Mouse (Mus musculus): Measurements from ENCODE around the gene Pcx. TPM values are rescaled to one million over a fixed set of nuclear protein-coding genes. Genes with fewer than 3 reads are reported as not detected.

Gene Pcx
- polyA plus RNA-seq, 1 experiment from 2014 or later: 18.4 TPM

GRCm38 (mm10) chr19:4507746-4508145 is 2.5 kb upstream of the Pcx start:
- Histone ChIP-seq H3K4me2 (ENCODE audit: low read depth, low read length) (no peak overlapping the region), H3K27me3 (replicated peaks; ENCODE audit: control insufficient read depth, insufficient read depth, low read length) (no peaks in the 10 kb centered on the region), H3K4me1 (ENCODE audit: control insufficient read depth, insufficient read depth, low read length) (peaks cover 6% of the 10 kb centered on the region; the same call in 1 of the 2 replicates), H3K36me3 (ENCODE audit: control insufficient read depth, insufficient read depth, low read length) (no peaks in the 10 kb centered on the region), H3K9ac (ENCODE audit: low read depth, low read length) (no peak overlapping the region), H3K27ac (replicated peaks; ENCODE audit: low read depth, low read length) (no peak overlapping the region), H3K9me3 (ENCODE audit: control insufficient read depth, low read length) (no peaks in the 10 kb centered on the region), H3K4me3 (ENCODE audit: low read depth, low read length) (no peak overlapping the region)
- ATAC-seq (ENCODE audit: low read depth) (no peak), DNase-seq (ENCODE audit: low spot score) (no peak)
- WGBS: 62% methylated on average over 3 of the region's 3 CpGs

- peak overlapping the region; percentile 61 for H3K9ac ChIP-seq (ENCODE audit: low read depth, low read length)
- peak overlapping the region; percentile 70 for H3K4me3 ChIP-seq (ENCODE audit: low read depth, low read length)
- no peaks in the 10 kb centered on the region for H3K9me3 ChIP-seq (ENCODE audit: control insufficient read depth, low read length)
- peak overlapping the region; percentile 88 for H3K4me2 ChIP-seq (ENCODE audit: low read depth, low read length)
- H3K4me1 ChIP-seq (ENCODE audit: control insufficient read depth, insufficient read depth, low read length): peaks cover 23% of the 10 kb centered on the region
- no peak overlapping the region for H3K27ac ChIP-seq (replicated peaks; ENCODE audit: low read depth, low read length)
- H3K27me3 ChIP-seq (replicated peaks; ENCODE audit: control insufficient read depth, insufficient read depth, low read length): no peaks in the 10 kb centered on the region
- H3K36me3 ChIP-seq (ENCODE audit: control insufficient read depth, insufficient read depth, low read length): no peaks in the 10 kb centered on the region
- WGBS: 7% methylated on average over 13 of the region's 13 CpGs
- ATAC-seq (ENCODE audit: low read depth) (no peak), DNase-seq (ENCODE audit: low spot score) (no peak)
Observed at GRCm38 (mm10) chr19:4511116-4511841, 1.0 kb downstream of the Pcx start.

- no peaks in the 10 kb centered on the region for H3K9me3 ChIP-seq (ENCODE audit: control insufficient read depth, low read length)
- ATAC-seq (ENCODE audit: low read depth): no peak
- no peak overlapping the region for H3K27ac ChIP-seq (replicated peaks; ENCODE audit: low read depth, low read length)
- H3K36me3 ChIP-seq (ENCODE audit: control insufficient read depth, insufficient read depth, low read length): no peaks in the 10 kb centered on the region
- H3K27me3 ChIP-seq (replicated peaks; ENCODE audit: control insufficient read depth, insufficient read depth, low read length): no peaks in the 10 kb centered on the region
- DNase-seq (ENCODE audit: low spot score): no peak
- H3K4me1 ChIP-seq (ENCODE audit: control insufficient read depth, insufficient read depth, low read length): peaks cover 28% of the 10 kb centered on the region
- no peak overlapping the region for H3K9ac ChIP-seq (ENCODE audit: low read depth, low read length)
- H3K4me3 ChIP-seq (ENCODE audit: low read depth, low read length): no peak overlapping the region
- H3K4me2 ChIP-seq (ENCODE audit: low read depth, low read length): no peak overlapping the region
- 70% methylated on average over 4 of the region's 4 CpGs for WGBS
Observed at GRCm38 (mm10) chr19:4513236-4513858, 3.1 kb downstream of the Pcx start.

GRCm38 (mm10) chr19:4515746-4516145 is 5.5 kb downstream of the Pcx start:
- Histone ChIP-seq H3K9ac (ENCODE audit: low read depth, low read length) (no peak overlapping the region), H3K4me2 (ENCODE audit: low read depth, low read length) (no peak overlapping the region), H3K27me3 (replicated peaks; ENCODE audit: control insufficient read depth, insufficient read depth, low read length) (no peaks in the 10 kb centered on the region), H3K9me3 (ENCODE audit: control insufficient read depth, low read length) (no peaks in the 10 kb centered on the region), H3K4me1 (ENCODE audit: control insufficient read depth, insufficient read depth, low read length) (peaks cover 28% of the 10 kb centered on the region), H3K4me3 (ENCODE audit: low read depth, low read length) (no peak overlapping the region), H3K36me3 (ENCODE audit: control insufficient read depth, insufficient read depth, low read length) (no peaks in the 10 kb centered on the region), H3K27ac (replicated peaks; ENCODE audit: low read depth, low read length) (peak overlapping the region; percentile 67)
- ATAC-seq (ENCODE audit: low read depth) (peak; percentile 22; the same call in 1 of the 2 replicates), DNase-seq (ENCODE audit: low spot score) (peak; percentile 82)
- 30% methylated on average over 2 of the region's 2 CpGs for WGBS

- ATAC-seq (ENCODE audit: low read depth): no peak
- H3K27me3 ChIP-seq (replicated peaks; ENCODE audit: control insufficient read depth, insufficient read depth, low read length): no peaks in the 10 kb centered on the region
Observed at GRCm38 (mm10) chr19:4516288-4516687, 6.0 kb downstream of the Pcx start.

GRCm38 (mm10) chr19:4517483-4517882 is 7.2 kb downstream of the Pcx start:
- H3K4me1 ChIP-seq (ENCODE audit: control insufficient read depth, insufficient read depth, low read length): peaks cover 26% of the 10 kb centered on the region
- WGBS: 60% methylated on average over 1 of the region's 1 CpGs
- DNase-seq (ENCODE audit: low spot score): peak; percentile 70
- H3K4me2 ChIP-seq (ENCODE audit: low read depth, low read length): no peak overlapping the region
- no peak overlapping the region for H3K4me3 ChIP-seq (ENCODE audit: low read depth, low read length)
- no peaks in the 10 kb centered on the region for H3K9me3 ChIP-seq (ENCODE audit: control insufficient read depth, low read length)
- ATAC-seq (ENCODE audit: low read depth): 0 out of 2 replicates have a peak, but pooled peaks have one; percentile 30
- H3K27ac ChIP-seq (replicated peaks; ENCODE audit: low read depth, low read length): no peak overlapping the region
- no peaks in the 10 kb centered on the region for H3K36me3 ChIP-seq (ENCODE audit: control insufficient read depth, insufficient read depth, low read length)
- H3K27me3 ChIP-seq (replicated peaks; ENCODE audit: control insufficient read depth, insufficient read depth, low read length): no peaks in the 10 kb centered on the region
- no peak overlapping the region for H3K9ac ChIP-seq (ENCODE audit: low read depth, low read length)

More at GRCm38 (mm10) chr19:4516288-4516687, 6.0 kb downstream of the Pcx start:
- H3K9ac ChIP-seq (ENCODE audit: low read depth, low read length): no peak overlapping the region
- no peak overlapping the region for H3K4me3 ChIP-seq (ENCODE audit: low read depth, low read length)
- H3K27ac ChIP-seq (replicated peaks; ENCODE audit: low read depth, low read length): peak overlapping the region; percentile 67; the same call in 1 of the 2 replicates
- H3K4me2 ChIP-seq (ENCODE audit: low read depth, low read length): no peak overlapping the region
- no peaks in the 10 kb centered on the region for H3K36me3 ChIP-seq (ENCODE audit: control insufficient read depth, insufficient read depth, low read length)
- no peaks in the 10 kb centered on the region for H3K9me3 ChIP-seq (ENCODE audit: control insufficient read depth, low read length)
- H3K4me1 ChIP-seq (ENCODE audit: control insufficient read depth, insufficient read depth, low read length): peaks cover 26% of the 10 kb centered on the region
- 72% methylated on average over 2 of the region's 2 CpGs for WGBS
- no peak for DNase-seq (ENCODE audit: low spot score)

- ATAC-seq (ENCODE audit: low read depth): no peak
- H3K27ac ChIP-seq (replicated peaks; ENCODE audit: low read depth, low read length): no peak overlapping the region
- WGBS: 51% methylated on average over 3 of the region's 3 CpGs
Observed at GRCm38 (mm10) chr19:4521426-4522050, 11.3 kb downstream of the Pcx start.

GRCm38 (mm10) chr19:4534646-4535045 is 24.4 kb downstream of the Pcx start:
- no peaks in the 10 kb centered on the region for H3K4me1 ChIP-seq (ENCODE audit: control insufficient read depth, insufficient read depth, low read length)
- ATAC-seq (ENCODE audit: low read depth): no peak
- H3K4me3 ChIP-seq (ENCODE audit: low read depth, low read length): no peak overlapping the region
- no peak for DNase-seq (ENCODE audit: low spot score)
- H3K27ac ChIP-seq (replicated peaks; ENCODE audit: low read depth, low read length): no peak overlapping the region
- 93% methylated on average over 2 of the region's 2 CpGs for WGBS
- no peaks in the 10 kb centered on the region for H3K36me3 ChIP-seq (ENCODE audit: control insufficient read depth, insufficient read depth, low read length)
- H3K27me3 ChIP-seq (replicated peaks; ENCODE audit: control insufficient read depth, insufficient read depth, low read length): no peaks in the 10 kb centered on the region
- H3K9ac ChIP-seq (ENCODE audit: low read depth, low read length): no peak overlapping the region
- no peaks in the 10 kb centered on the region for H3K9me3 ChIP-seq (ENCODE audit: control insufficient read depth, low read length)
- no peak overlapping the region for H3K4me2 ChIP-seq (ENCODE audit: low read depth, low read length)

More at GRCm38 (mm10) chr19:4521426-4522050, 11.3 kb downstream of the Pcx start:
- Histone ChIP-seq H3K27me3 (replicated peaks; ENCODE audit: control insufficient read depth, insufficient read depth, low read length) (no peaks in the 10 kb centered on the region), H3K4me3 (ENCODE audit: low read depth, low read length) (no peak overlapping the region), H3K9me3 (ENCODE audit: control insufficient read depth, low read length) (no peaks in the 10 kb centered on the region), H3K4me2 (ENCODE audit: low read depth, low read length) (no peak overlapping the region), H3K9ac (ENCODE audit: low read depth, low read length) (no peak overlapping the region), H3K4me1 (ENCODE audit: control insufficient read depth, insufficient read depth, low read length) (peaks cover 7% of the 10 kb centered on the region), H3K36me3 (ENCODE audit: control insufficient read depth, insufficient read depth, low read length) (no peaks in the 10 kb centered on the region)
- no peak for DNase-seq (ENCODE audit: low spot score)

All from embryonic facial prominence, embryonic 14.5 days (tissue).